Mouse (Mus musculus) mouse embryonic stem cell (cell line): ENCODE measurements around the gene Cdx2.

Source experiments
- in situ Hi-C, 2 experiments: fragments of 300-500 bp; cut with MboI; formaldehyde crosslinking; loops; 1 replicate in 1 of 2; 3 replicates in 1 of 2; pipeline ENCODE4 v1.14.3; 2019 to 2020; ENCODE audit warnings: low sequenced_read_pairs in 2 of 2, low pct_unique_long_range_greater_than_20kb in 1 of 2, mixed read lengths in 1 of 2; ENCODE audit not compliant: unreplicated experiment in 1 of 2

Gene Cdx2

GRCm38 (mm10) chr5:147322183-147322582, 15.1 kb upstream of the Cdx2 start, which contains the start of gene Urad:
TSS of gene Urad (minus strand) at chr5:147322440.
- in situ Hi-C loops, result loop anchor here (10.0 to 25.0 kb wide), 3 partner anchors 197 to 635 kb away; no protein-coding TSS in a partner anchor

GRCm38 (mm10) chr5:147319653-147320052, 12.6 kb upstream of the Cdx2 start:
- in situ Hi-C loops, result loop anchor here (10.0 to 25.0 kb wide), 3 partner anchors 195 to 632 kb away; no protein-coding TSS in a partner anchor

GRCm38 (mm10) chr5:147317991-147318390, 10.9 kb upstream of the Cdx2 start:
- in situ Hi-C loops, result loop anchor here in 1 of 2 experiments (10.0 to 25.0 kb wide), 2 partner anchors 403 to 631 kb away; no protein-coding TSS in a partner anchor

- in situ Hi-C loops, result loop anchor here in 1 of 2 experiments (10.0 to 25.0 kb wide), 2 partner anchors 403 to 630 kb away; no protein-coding TSS in a partner anchor
Measured at GRCm38 (mm10) chr5:147317321-147317720, 10.3 kb upstream of the Cdx2 start.

- in situ Hi-C loops, result loop anchor here in 1 of 2 experiments (10.0 to 25.0 kb wide), 2 partner anchors 401 to 628 kb away; no protein-coding TSS in a partner anchor
Measured at GRCm38 (mm10) chr5:147315432-147316075, 8.5 kb upstream of the Cdx2 start.

- in situ Hi-C loops, result loop anchor here in 1 of 2 experiments (10.0 to 25.0 kb wide), 2 partner anchors 400 to 628 kb away; no protein-coding TSS in a partner anchor
Measured at GRCm38 (mm10) chr5:147314646-147315431, 7.8 kb upstream of the Cdx2 start.

GRCm38 (mm10) chr5:147312830-147313685, 6.0 kb upstream of the Cdx2 start:
- in situ Hi-C loops, result loop anchor here in 1 of 2 experiments (10.0 to 25.0 kb wide), 2 partner anchors 398 to 626 kb away; no protein-coding TSS in a partner anchor

GRCm38 (mm10) chr5:147309786-147310185, 2.7 kb upstream of the Cdx2 start:
- in situ Hi-C loops, result loop anchor here (10.0 to 25.0 kb wide), 3 partner anchors 115 to 622 kb away; no protein-coding TSS in a partner anchor

- in situ Hi-C loops, result loop anchor here (10.0 to 25.0 kb wide), 2 partner anchors 114 to 621 kb away; no protein-coding TSS in a partner anchor
Measured at GRCm38 (mm10) chr5:147308451-147308850, 1.4 kb upstream of the Cdx2 start.

- in situ Hi-C loops, result loop anchor here (10.0 to 25.0 kb wide), 2 partner anchors 113 to 620 kb away; no protein-coding TSS in a partner anchor
Measured at GRCm38 (mm10) chr5:147307398-147307785, 322 bp upstream of the Cdx2 start.

- in situ Hi-C loops, result loop anchor here (10.0 to 25.0 kb wide), 2 partner anchors 111 to 619 kb away; no protein-coding TSS in a partner anchor
Measured at GRCm38 (mm10) chr5:147305856-147306637, 1.0 kb downstream of the Cdx2 start.

GRCm38 (mm10) chr5:147305166-147305565, 1.9 kb downstream of the Cdx2 start:
- in situ Hi-C loops, result loop anchor here (10.0 to 25.0 kb wide), 2 partner anchors 110 to 618 kb away; no protein-coding TSS in a partner anchor

GRCm38 (mm10) chr5:147304276-147305155, 2.6 kb downstream of the Cdx2 start:
- in situ Hi-C loops, result loop anchor here (10.0 to 25.0 kb wide), 2 partner anchors 110 to 617 kb away; no protein-coding TSS in a partner anchor

- in situ Hi-C loops, result loop anchor here (10.0 to 25.0 kb wide), 2 partner anchors 108 to 616 kb away; no protein-coding TSS in a partner anchor
Measured at GRCm38 (mm10) chr5:147302746-147303400, 4.2 kb downstream of the Cdx2 start.

- in situ Hi-C loops, result loop anchor here (10.0 to 25.0 kb wide), 2 partner anchors 107 to 615 kb away; no protein-coding TSS in a partner anchor
Measured at GRCm38 (mm10) chr5:147302141-147302540, 4.9 kb downstream of the Cdx2 start.

- in situ Hi-C loops, result loop anchor here (10.0 to 25.0 kb wide), 2 partner anchors 107 to 614 kb away; no protein-coding TSS in a partner anchor
Measured at GRCm38 (mm10) chr5:147301781-147302070, 5.3 kb downstream of the Cdx2 start.
